In genomic region chr7:138345451-138345850, GRCm38 (mm10) we compare ENCODE assay signal across 24 mouse cellular contexts. TPM values are rescaled to one million over a fixed set of nuclear protein-coding genes. Genes with fewer than 3 reads are reported as not detected.
A peak's percentile ranks its signal among the peaks of the same experiment; 100 is the strongest.
DNase-seq lines count a peak whose midpoint lies in the region; ATAC-seq lines count a peak whose summit lies in the region.
"Had no signal": no experiment of that assay in that cellular context is flagged by ENCODE, and none has a peak within 500 bp of the region (broad histone marks: within the 10 kb centered on the region; RNA-seq: fewer than 3 reads in every experiment).

No protein-coding gene starts in this region.

- ATAC-seq in forebrain, embryonic 11.5 days (replicated peaks; ENCODE audit: low FRiP score), result 0 out of 2 replicates have a peak, but pooled peaks have one; percentile 53
- no peak for ATAC-seq in forebrain, embryonic 12.5 days (ENCODE audit: low FRiP score)
- peak; percentile 66; the same call in 1 of the 2 replicates for ATAC-seq in hindbrain, embryonic 15.5 days (ENCODE audit: low FRiP score, low read depth)
- ATAC-seq in hindbrain, embryonic 13.5 days (ENCODE audit: low FRiP score), result no peak
- ATAC-seq: CD4-positive, CD25-positive, alpha-beta regulatory T cell, adult 4 months; liver, embryonic 12.5 days had no signal

- no peaks in the 10 kb centered on the region for H3K9me3 ChIP-seq in forebrain, embryonic 11.5 days (ENCODE audit: control insufficient read depth, low read length)
- H3K9me3 ChIP-seq in forebrain, embryonic 12.5 days, result no peaks in the 10 kb centered on the region
- no peaks in the 10 kb centered on the region for H3K9me3 ChIP-seq in hindbrain, embryonic 15.5 days
- no peaks in the 10 kb centered on the region for H3K9me3 ChIP-seq in hindbrain, embryonic 13.5 days
- H3K9me3 ChIP-seq: heart, embryonic 13.5 days; limb, embryonic 13.5 days; liver, embryonic 12.5 days; midbrain, embryonic 12.5 days had no signal

- H3K36me3 ChIP-seq in forebrain, embryonic 11.5 days (ENCODE audit: control insufficient read depth, insufficient read depth, low read length), result no peaks in the 10 kb centered on the region
- H3K36me3 ChIP-seq in forebrain, embryonic 12.5 days (replicated peaks), result no peaks in the 10 kb centered on the region
- no peaks in the 10 kb centered on the region for H3K36me3 ChIP-seq in hindbrain, embryonic 15.5 days
- H3K36me3 ChIP-seq in hindbrain, embryonic 13.5 days, result no peaks in the 10 kb centered on the region
- H3K36me3 ChIP-seq: heart, embryonic 13.5 days; limb, embryonic 13.5 days; liver, embryonic 12.5 days; midbrain, embryonic 12.5 days had no signal

- H3K9ac ChIP-seq in forebrain, embryonic 11.5 days (ENCODE audit: low read length), result no peak overlapping the region
- H3K9ac ChIP-seq in forebrain, embryonic 12.5 days, result no peak overlapping the region
- H3K9ac ChIP-seq in hindbrain, embryonic 15.5 days, result no peak overlapping the region
- no peak overlapping the region for H3K9ac ChIP-seq in hindbrain, embryonic 13.5 days
- H3K9ac ChIP-seq: heart, embryonic 13.5 days; limb, embryonic 13.5 days; liver, embryonic 12.5 days; midbrain, embryonic 12.5 days had no signal

- H3K4me2 ChIP-seq in forebrain, embryonic 11.5 days (ENCODE audit: low read depth, low read length, severe bottlenecking), result no peak overlapping the region
- H3K4me2 ChIP-seq in forebrain, embryonic 12.5 days, result no peak overlapping the region
- no peak overlapping the region for H3K4me2 ChIP-seq in hindbrain, embryonic 15.5 days
- no peak overlapping the region for H3K4me2 ChIP-seq in hindbrain, embryonic 13.5 days
- H3K4me2 ChIP-seq: heart, embryonic 13.5 days; limb, embryonic 13.5 days; liver, embryonic 12.5 days; midbrain, embryonic 12.5 days had no signal

- no peak for DNase-seq in forebrain, embryonic 11.5 days (ENCODE audit: low spot score)
- DNase-seq in kidney, postnatal 10 days, result peak; percentile 15
- DNase-seq in kidney, adult 9 months, result no peak
- peak; percentile 30 to 39 for DNase-seq in right cerebral cortex, postnatal 10 days (ENCODE audit: low spot score in 2 of 2)
- no peak for DNase-seq in right cerebral cortex, adult 2 months (ENCODE audit: low spot score in 2 of 2)
- DNase-seq: adrenal gland, postnatal 14 days; cerebellum, adult 9-10 months; gastrocnemius, postnatal 36 days; heart, adult 2 months; heart, postnatal 14 days; layer of hippocampus, postnatal 36 days; lung, adult 18-20 months; lung, postnatal 10 days; retina, postnatal 1 day; thymus, adult 18-20 months; thymus, postnatal 36 days had no signal

- no peak overlapping the region for H3K4me3 ChIP-seq in forebrain, embryonic 11.5 days (ENCODE audit: low read depth, low read length)
- no peak overlapping the region for H3K4me3 ChIP-seq in forebrain, embryonic 12.5 days (replicated peaks)
- no peak overlapping the region for H3K4me3 ChIP-seq in hindbrain, embryonic 15.5 days
- no peak overlapping the region for H3K4me3 ChIP-seq in hindbrain, embryonic 13.5 days
- H3K4me3 ChIP-seq: heart, adult 2 months; heart, embryonic 13.5 days; limb, embryonic 13.5 days; liver, embryonic 12.5 days; midbrain, embryonic 12.5 days had no signal

- no peaks in the 10 kb centered on the region for H3K27me3 ChIP-seq in forebrain, embryonic 11.5 days (ENCODE audit: control insufficient read depth, insufficient read depth, low read length)
- H3K27me3 ChIP-seq in forebrain, embryonic 12.5 days, result no peaks in the 10 kb centered on the region
- no peaks in the 10 kb centered on the region for H3K27me3 ChIP-seq in hindbrain, embryonic 15.5 days
- 0 out of 2 replicates have a peak, but pooled peaks cover 3% of the 10 kb centered on the region for H3K27me3 ChIP-seq in hindbrain, embryonic 13.5 days
- H3K27me3 ChIP-seq: heart, embryonic 13.5 days; limb, embryonic 13.5 days; liver, embryonic 12.5 days; midbrain, embryonic 12.5 days had no signal

- no peak overlapping the region for H3K27ac ChIP-seq in forebrain, embryonic 11.5 days (ENCODE audit: low read depth, low read length)
- no peak overlapping the region for H3K27ac ChIP-seq in forebrain, embryonic 12.5 days
- no peak overlapping the region for H3K27ac ChIP-seq in hindbrain, embryonic 15.5 days (replicated peaks)
- no peak overlapping the region for H3K27ac ChIP-seq in hindbrain, embryonic 13.5 days
- H3K27ac ChIP-seq: heart, adult 2 months; heart, embryonic 13.5 days; limb, embryonic 13.5 days; liver, embryonic 12.5 days; midbrain, embryonic 12.5 days had no signal

- 51% methylated on average over 6 of the region's 6 CpGs for WGBS in forebrain, embryonic 11.5 days
- WGBS in forebrain, embryonic 12.5 days, result 57% methylated on average over 6 of the region's 6 CpGs
- 47% methylated on average over 6 of the region's 6 CpGs for WGBS in hindbrain, embryonic 15.5 days
- 52% methylated on average over 6 of the region's 6 CpGs for WGBS in hindbrain, embryonic 13.5 days

- H3K4me1 ChIP-seq in forebrain, embryonic 11.5 days (replicated peaks; ENCODE audit: control insufficient read depth, insufficient read depth, low read length), result no peaks in the 10 kb centered on the region
- no peaks in the 10 kb centered on the region for H3K4me1 ChIP-seq in forebrain, embryonic 12.5 days
- peaks cover 5% of the 10 kb centered on the region; the same call in 1 of the 2 replicates for H3K4me1 ChIP-seq in hindbrain, embryonic 15.5 days (replicated peaks)
- peaks cover 7% of the 10 kb centered on the region for H3K4me1 ChIP-seq in hindbrain, embryonic 13.5 days (replicated peaks)
- H3K4me1 ChIP-seq: heart, embryonic 13.5 days; limb, embryonic 13.5 days; liver, embryonic 12.5 days; midbrain, embryonic 12.5 days had no signal

RNA-seq across cellular contexts. Expression of gene Tcerg1l, which starts 52.1 kb away (rescaled TPM):
- polyA plus RNA-seq in forebrain, embryonic 11.5 days (2014; fragmentation: Nextera tagmentation; extraction: Ambion mirVana), result 2.3 and 2.4 TPM in 2 replicates
- polyA plus RNA-seq in forebrain, embryonic 12.5 days (2016; fragmentation: Nextera tagmentation; extraction: Ambion mirVana), result 2.4 and 3.8 TPM in 2 replicates
- polyA plus RNA-seq in hindbrain, embryonic 15.5 days (2015; fragmentation: Nextera tagmentation; extraction: Ambion mirVana), result 27.0 and 34.6 TPM in 2 replicates
- 19.2 and 19.7 TPM in 2 replicates for polyA plus RNA-seq in hindbrain, embryonic 13.5 days (2015; fragmentation: Nextera tagmentation; extraction: Ambion mirVana)
- polyA plus RNA-seq: CD4-positive, CD25-positive, alpha-beta regulatory T cell, adult 4 months; heart, adult 2 months had no signal

Comparison
In these comparisons a context has a peak if more than half of its experiments do, and no peak if none do; other contexts are left out.
1. ATAC-seq: peak in forebrain, embryonic 11.5 days (single experiment) and hindbrain, embryonic 15.5 days (single experiment); none in forebrain, embryonic 12.5 days (single experiment) and hindbrain, embryonic 13.5 days (single experiment).
2. DNase-seq: peak in kidney, postnatal 10 days (single experiment) and right cerebral cortex, postnatal 10 days (2 of 2); none in forebrain, embryonic 11.5 days (single experiment), kidney, adult 9 months (single experiment) and right cerebral cortex, adult 2 months (0 of 2).